Mouse (Mus musculus) cortical plate, adult 2 months (tissue): ENCODE measurements around the gene Tekt1. TPM values are rescaled to one million over a fixed set of nuclear protein-coding genes. Genes with fewer than 3 reads are reported as not detected.

Source experiments
- H3K27ac ChIP-seq: fragments of 200-500 bp; 2 replicates; pipeline ENCODE4 v1.5.1; 2012; ENCODE audit warnings: low read length, control low read depth, inconsistent platforms; ENCODE audit not compliant: insufficient read depth
- H3K4me1 ChIP-seq: fragments of 200-500 bp; 2 replicates; pipeline ENCODE4 v1.6.1; 2011; ENCODE audit warnings: low read length; ENCODE audit not compliant: control insufficient read depth, insufficient read depth
- H3K4me3 ChIP-seq: fragments of 200-500 bp; 2 replicates; pipeline ENCODE4 v1.5.1; 2011; ENCODE audit warnings: mild to moderate bottlenecking, low read length, control low read depth; ENCODE audit not compliant: insufficient read depth
- CTCF ChIP-seq: fragments of 200-500 bp; IDR thresholded peaks from 2 replicates; pipeline ENCODE4 v1.5.1; 2011; ENCODE audit warnings: mild to moderate bottlenecking, control low read depth, low read length; ENCODE audit not compliant: insufficient read depth; ENCODE audit errors: extremely low read depth
- POLR2A ChIP-seq: fragments of 200-500 bp; IDR thresholded peaks from 2 replicates; pipeline ENCODE4 v1.6.1; 2011; ENCODE audit warnings: mild to moderate bottlenecking, low read length, control low read depth; ENCODE audit not compliant: insufficient read depth; ENCODE audit errors: extremely low read depth
- polyA plus RNA-seq: library from polyadenylated mRNA; depleted of rRNA; stranded (reverse); fragments of >200 nt; gene quantifications from 2 replicates; pipeline ENCODE4 v1.2.3, GENCODE M21; 2012

Gene Tekt1
- polyA plus RNA-seq, 1 experiment = 1.8 TPM

DNA sequence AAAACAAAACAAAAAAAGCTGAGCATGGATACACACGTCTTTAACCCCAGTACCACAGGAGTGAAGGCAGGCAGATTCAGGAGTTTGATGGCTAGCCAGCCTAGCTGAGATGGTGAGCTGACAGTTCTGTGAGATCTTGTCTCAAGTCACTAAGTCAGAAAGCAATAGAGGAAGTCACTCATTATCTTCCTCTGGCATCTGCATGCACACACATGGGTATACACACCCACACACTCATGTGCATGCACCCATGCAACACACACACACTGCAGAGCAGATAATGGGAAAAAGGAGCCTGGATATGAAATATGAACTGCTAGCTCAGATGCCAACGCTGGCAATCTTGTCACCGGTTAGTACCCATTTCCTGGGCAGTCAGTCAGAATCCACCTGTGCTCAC, 31.0 kb upstream of the Tekt1 start:
- Histone ChIP-seq H3K4me3 (no peak overlapping the region), H3K27ac (no peak overlapping the region), H3K4me1 (no peaks in the 10 kb centered on the region)
- TF ChIP-seq CTCF (no peak), POLR2A (no peak)

DNA sequence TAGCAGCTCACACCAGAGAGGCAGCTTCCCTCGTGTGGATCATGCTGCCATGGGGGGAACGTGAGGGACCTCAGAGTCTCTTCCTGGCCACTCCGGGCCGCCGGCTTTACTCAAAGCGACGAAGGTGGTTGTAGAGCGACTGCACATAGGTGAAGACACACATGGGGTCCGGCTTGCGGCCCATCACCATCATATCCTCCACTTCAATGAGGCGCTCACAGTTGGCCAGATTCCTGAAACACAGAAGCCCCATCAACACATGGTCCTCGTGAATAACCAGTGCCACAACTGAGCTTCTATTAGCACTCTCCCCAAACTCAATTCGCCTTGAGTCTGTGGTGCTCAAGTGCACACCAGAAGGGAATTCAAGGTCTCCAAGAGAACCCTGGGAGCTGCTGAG, 28.9 kb upstream of the Tekt1 start:
- no peak overlapping the region for H3K27ac ChIP-seq
- H3K4me3 ChIP-seq = no peak overlapping the region
- TF ChIP-seq POLR2A (no peak), CTCF (no peak)
- H3K4me1 ChIP-seq = no peaks in the 10 kb centered on the region

DNA sequence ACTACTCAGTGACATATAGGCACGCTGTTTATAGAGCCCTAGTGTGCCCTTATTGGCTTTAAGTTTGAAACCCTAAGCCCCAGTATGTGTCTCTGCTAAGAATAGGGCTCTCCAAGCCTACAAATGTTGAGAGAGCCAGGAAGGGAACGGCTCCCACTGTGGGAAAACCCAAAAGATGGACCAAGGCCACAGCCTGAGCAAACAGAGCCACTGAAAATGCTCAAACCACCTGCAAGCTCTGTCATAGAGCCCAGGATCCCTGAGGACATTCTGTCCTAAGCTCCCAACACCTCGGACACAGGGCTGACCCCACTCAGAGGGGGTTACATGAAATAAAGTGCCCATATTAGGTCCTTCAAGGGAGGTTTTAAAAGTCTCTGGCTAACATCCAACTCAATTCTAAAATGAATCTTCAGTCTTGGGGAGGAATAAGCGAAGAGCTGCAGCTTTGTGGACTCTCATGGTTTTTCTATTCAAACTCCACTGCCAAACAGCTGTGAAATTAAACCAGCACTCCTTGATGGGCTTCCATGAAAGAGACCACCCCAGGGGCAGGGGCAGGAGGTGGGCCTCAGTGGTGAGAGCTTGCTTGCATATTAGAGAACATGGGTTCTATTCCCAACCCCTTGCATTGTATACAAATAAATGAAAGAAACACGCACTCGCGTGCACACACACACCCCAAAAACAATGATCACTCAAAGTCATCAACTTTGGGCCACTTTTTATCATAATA, 27.3 kb upstream of the Tekt1 start:
- Histone ChIP-seq H3K4me3 (no peak overlapping the region), H3K27ac (no peak overlapping the region), H3K4me1 (no peaks in the 10 kb centered on the region)
- TF ChIP-seq CTCF (no peak), POLR2A (no peak)

DNA sequence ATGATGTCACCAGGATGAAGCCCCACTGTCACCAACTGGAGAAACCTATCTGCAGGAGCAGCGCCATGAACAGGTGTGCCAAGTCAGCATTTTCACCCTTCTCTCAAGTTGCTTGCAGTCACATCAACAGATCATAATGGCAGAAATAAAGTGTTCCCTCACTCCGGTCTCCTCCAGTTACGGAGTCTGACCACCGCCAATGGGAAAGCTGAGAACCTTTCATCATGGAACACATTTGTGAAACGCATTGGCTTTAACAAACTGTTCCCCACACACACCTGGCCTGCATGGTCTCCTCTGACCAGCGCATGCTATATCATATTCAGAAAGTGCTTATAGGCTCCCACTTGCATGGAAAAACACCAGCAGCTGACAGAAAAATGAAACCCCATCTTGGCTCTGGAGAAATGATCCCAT, 25.9 kb upstream of the Tekt1 start:
- TF ChIP-seq CTCF (no peak), POLR2A (no peak)
- Histone ChIP-seq H3K27ac (no peak overlapping the region), H3K4me1 (no peaks in the 10 kb centered on the region), H3K4me3 (no peak overlapping the region)

DNA sequence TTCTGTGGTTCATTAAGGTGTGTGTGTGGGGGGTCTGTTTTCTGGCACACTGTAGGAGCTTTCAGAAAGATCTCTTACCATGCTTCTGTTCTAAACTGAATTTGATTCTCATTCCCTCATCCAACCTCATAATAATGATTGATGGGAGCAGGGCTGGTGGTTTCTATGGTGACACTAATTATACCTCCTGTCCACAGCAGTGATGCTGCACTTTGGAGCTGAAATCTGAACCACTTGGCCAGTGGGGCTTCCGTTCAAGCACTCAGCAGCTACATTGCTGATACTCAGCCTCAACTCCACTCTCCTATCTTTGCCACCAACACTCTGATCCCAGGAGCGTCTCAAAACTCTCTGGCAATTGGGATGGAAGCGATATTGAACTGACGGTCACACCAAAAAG, 17.1 kb upstream of the Tekt1 start:
- Histone ChIP-seq H3K4me1 (no peaks in the 10 kb centered on the region), H3K27ac (no peak overlapping the region), H3K4me3 (no peak overlapping the region)
- TF ChIP-seq CTCF (no peak), POLR2A (no peak)

DNA sequence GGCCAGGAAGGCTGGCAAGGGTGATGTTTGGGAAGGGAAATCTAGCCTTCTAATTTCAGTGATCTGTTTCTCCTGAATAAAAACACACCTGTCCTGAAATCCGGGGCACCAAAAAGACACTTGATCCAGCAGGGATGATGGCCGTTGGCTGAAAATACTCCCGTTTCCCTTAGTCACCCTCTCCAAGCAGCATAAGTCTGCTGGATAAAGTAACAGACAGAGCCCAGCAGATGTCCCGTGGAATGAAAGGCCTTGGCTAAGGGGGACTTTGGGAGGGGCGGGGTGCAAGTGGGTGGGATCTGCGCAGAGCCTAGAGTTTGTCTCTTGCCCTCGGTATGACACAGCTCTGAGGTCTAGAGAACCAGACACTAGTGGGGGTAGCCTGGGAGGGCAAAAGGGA, 16.0 kb upstream of the Tekt1 start:
- no peak overlapping the region for H3K27ac ChIP-seq
- TF ChIP-seq POLR2A (no peak), CTCF (no peak)
- no peaks in the 10 kb centered on the region for H3K4me1 ChIP-seq
- no peak overlapping the region for H3K4me3 ChIP-seq

DNA sequence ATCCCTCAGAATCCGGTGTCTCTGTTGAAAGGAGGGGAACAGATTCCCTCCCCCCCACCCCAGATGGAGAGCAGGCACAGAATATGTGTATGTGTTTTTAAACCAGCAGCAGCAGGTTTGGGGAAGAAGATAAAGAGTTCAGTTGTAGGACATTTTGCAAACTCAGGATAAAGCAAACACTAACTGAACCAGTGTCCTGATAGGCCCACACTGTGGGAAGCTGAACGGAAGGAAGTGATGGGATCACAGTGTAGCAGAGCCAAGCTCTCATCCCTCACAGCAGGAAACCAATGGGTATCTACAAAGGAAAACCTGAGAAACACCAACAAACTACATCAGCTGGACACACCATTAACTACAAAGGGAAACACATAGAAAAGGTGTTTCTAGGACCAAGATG, 14.3 kb upstream of the Tekt1 start:
- TF ChIP-seq POLR2A (no peak), CTCF (no peak)
- Histone ChIP-seq H3K4me3 (no peak overlapping the region), H3K4me1 (no peaks in the 10 kb centered on the region)

DNA sequence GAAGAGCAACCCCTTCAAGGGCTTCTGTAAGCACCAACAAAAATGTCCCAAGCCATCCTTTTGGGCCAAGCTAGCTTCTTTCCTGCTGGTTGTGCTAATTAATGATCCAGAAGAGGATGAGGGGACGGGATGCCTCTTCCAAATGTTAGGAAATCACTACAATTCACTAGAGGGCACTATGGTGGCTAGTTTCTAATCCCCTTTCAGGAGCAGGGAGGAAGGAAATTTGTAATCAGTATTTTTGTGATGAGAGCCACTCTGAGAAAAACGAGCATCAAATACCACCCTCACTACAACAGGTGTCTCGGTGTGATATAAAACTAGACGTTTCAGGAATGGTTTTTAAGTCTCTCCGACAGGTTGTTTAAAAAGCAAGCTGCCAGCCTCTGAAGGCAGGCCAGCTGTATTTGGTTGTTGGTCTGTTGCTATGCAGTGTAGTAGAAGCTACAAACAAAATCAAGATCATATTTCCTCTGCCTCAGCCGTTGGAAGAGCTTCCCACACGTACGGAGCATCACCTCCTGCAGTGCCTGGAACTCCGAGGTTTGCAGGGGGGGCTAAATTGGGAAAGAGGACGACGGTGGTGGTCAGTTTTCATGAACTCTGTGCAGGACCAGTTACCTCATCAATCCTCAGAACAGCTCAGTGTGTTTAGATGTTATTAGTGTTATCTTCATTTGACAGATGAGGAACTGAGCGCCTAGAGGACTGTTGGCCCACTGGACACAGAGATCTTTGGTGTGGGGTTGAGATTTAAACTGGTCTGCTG, 7.8 kb upstream of the Tekt1 start:
- TF ChIP-seq POLR2A (no peak), CTCF (0 out of 2 replicates have a peak, but pooled peaks have one; percentile 2)

More for the DNA sequence above, 14.3 kb upstream of the Tekt1 start:
- H3K27ac ChIP-seq = no peak overlapping the region

DNA sequence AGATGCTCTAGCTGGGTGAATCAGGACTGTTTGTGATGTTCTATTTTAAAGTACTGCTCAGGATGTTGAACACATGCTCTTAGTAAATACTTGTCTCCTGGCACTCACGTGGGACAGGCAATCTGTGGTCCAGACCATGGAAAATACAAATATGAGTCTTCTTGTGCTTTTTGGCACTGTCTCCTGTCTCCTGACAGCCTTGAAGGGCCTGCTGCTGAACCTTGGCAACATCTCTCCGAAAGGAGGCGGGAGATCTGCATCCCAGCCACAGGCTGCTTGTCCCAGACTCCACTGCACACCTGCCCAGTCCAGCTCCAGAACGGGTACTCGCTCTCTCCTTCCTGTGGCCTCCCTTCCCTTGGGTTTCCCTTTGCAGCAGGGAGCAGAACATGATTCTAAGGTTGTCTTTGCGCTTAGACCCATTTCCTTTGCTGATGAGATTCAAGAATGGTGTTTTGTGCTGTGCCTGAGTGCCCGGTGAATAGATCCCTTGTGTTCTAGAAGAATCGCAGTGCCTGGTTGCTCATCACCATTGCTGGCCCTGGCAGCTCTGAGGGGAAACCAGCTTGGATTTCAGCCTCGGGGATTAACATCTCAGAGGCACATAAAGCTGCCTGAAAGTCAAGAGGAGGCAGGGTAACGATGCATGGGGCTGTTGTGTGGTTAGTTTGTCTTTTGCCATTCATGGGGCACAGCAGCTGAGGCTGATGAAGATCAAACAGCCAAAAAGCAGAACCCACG, 5.9 kb upstream of the Tekt1 start:
- Histone ChIP-seq H3K4me1 (0 out of 2 replicates have a peak, but pooled peaks cover 1% of the 10 kb centered on the region), H3K27ac (no peak overlapping the region)
- TF ChIP-seq POLR2A (no peak), CTCF (no peak)

More for the DNA sequence above, 7.8 kb upstream of the Tekt1 start:
- H3K4me3 ChIP-seq = no peak overlapping the region
- 0 out of 2 replicates have a peak, but pooled peaks cover 1% of the 10 kb centered on the region for H3K4me1 ChIP-seq
- no peak overlapping the region for H3K27ac ChIP-seq

DNA sequence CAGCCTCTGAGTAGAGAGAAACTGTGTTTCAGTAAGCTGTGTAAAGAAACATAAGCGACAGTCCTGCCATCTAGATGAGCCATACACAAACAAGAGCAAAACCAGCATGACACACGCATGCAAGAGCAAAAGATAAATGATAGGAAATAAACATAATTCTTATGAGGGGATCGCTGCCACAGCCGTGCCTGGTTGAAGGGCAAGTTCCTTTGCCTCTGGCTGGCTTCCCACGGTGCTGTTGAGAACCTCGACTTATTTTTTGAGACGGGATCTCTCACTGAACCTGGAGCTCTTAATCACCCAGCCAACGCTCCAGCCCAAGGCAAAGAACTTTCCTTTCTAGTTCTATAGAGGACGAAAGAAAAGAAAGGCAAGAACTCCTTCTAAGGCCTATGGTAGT, 3.9 kb upstream of the Tekt1 start:
- TF ChIP-seq CTCF = no peak
- no peak for TF ChIP-seq POLR2A
- Histone ChIP-seq H3K4me1 (0 out of 2 replicates have a peak, but pooled peaks cover 1% of the 10 kb centered on the region), H3K27ac (no peak overlapping the region), H3K4me3 (no peak overlapping the region)

More for the DNA sequence above, 5.9 kb upstream of the Tekt1 start:
- H3K4me3 ChIP-seq = no peak overlapping the region
